Mouse (Mus musculus): ENCODE results near the gene Hunk.

DNA sequence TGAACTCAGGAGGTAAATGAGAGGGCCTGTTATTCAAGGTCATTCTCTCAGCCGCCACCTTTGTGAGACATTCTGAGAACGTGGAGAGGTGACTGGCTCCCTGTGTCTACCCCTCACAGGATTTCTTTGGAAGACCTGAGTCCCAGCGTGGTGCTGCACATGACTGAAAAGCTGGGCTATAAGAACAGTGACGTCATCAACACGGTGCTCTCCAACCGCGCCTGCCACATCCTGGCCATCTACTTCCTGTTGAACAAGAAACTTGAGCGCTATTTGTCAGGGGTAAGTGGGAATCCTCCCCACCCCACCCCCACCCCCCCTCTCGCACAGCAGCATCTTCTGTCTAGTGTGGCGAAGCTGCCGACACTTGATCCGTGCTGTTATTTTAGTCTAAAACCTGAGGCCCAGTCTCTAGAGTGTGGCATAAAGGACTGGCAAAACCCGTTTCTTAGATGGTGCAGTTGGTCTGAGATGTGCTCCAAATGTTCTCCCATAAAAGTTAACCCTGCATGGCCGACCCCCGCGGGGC is 90.0 kb downstream of the Hunk start:
- TF ChIP-seq POLR2A (IDR thresholded peaks at IDR 0.05; ENCODE audit: borderline replicate concordance, control insufficient read depth, low read depth, low read length) (no peak), CTCF (IDR thresholded peaks at IDR 0.05; ENCODE audit: control insufficient read depth, insufficient read depth, low read length) (no peak)

Measured in bone marrow, adult 2 months (tissue).